Comparison of ENCODE assay signal across 9 mouse cellular contexts in genomic region chr9:21165952-21166451, GRCm38 (mm10). TPM values are rescaled to one million over a fixed set of nuclear protein-coding genes. Genes with fewer than 3 reads are reported as not detected.
A peak's percentile ranks its signal among the peaks of the same experiment; 100 is the strongest.
DNase-seq lines count a peak whose midpoint lies in the region; ATAC-seq lines count a peak whose summit lies in the region.
"Had no signal": no experiment of that assay in that cellular context is flagged by ENCODE, and none has a peak within 500 bp of the region (broad histone marks: within the 10 kb centered on the region; RNA-seq: fewer than 3 reads in every experiment).

No protein-coding gene starts in this region.

- no peaks in the 10 kb centered on the region for H3K9me3 ChIP-seq in embryonic facial prominence, embryonic 13.5 days
- H3K9me3 ChIP-seq in hindbrain, embryonic 12.5 days (replicated peaks), result no peaks in the 10 kb centered on the region
- H3K9me3 ChIP-seq in limb, embryonic 12.5 days, result no peaks in the 10 kb centered on the region

- peaks cover 59% of the 10 kb centered on the region for H3K27me3 ChIP-seq in embryonic facial prominence, embryonic 13.5 days
- H3K27me3 ChIP-seq in hindbrain, embryonic 12.5 days, result peaks cover 64% of the 10 kb centered on the region
- H3K27me3 ChIP-seq in limb, embryonic 12.5 days, result peaks cover 63% of the 10 kb centered on the region
- H3K27me3 ChIP-seq: CH12.LX had no signal

- peak; percentile 66 to 83 for DNase-seq in cerebellum, postnatal 10 days
- DNase-seq in cerebellum, adult 11-12 months, result no peak
- peak; percentile 81 to 82 for DNase-seq in B cell, adult 2 months
- peak; percentile 73 for DNase-seq in naive thymus-derived CD4-positive, alpha-beta T cell, adult 2 months (ENCODE audit: low read depth)
- peak; percentile 49 to 52 for DNase-seq in thymus, postnatal 36 days

- H3K36me3 ChIP-seq in embryonic facial prominence, embryonic 13.5 days, result no peaks in the 10 kb centered on the region
- no peaks in the 10 kb centered on the region for H3K36me3 ChIP-seq in hindbrain, embryonic 12.5 days
- H3K36me3 ChIP-seq in limb, embryonic 12.5 days, result no peaks in the 10 kb centered on the region

- ATAC-seq in embryonic facial prominence, embryonic 13.5 days (ENCODE audit: insufficient number of reproducible peaks, insufficient read depth, low FRiP score, low TSS enrichment, low read depth), result 0 out of 2 replicates have a peak, but pooled peaks have one; percentile 0
- ATAC-seq in hindbrain, embryonic 12.5 days (ENCODE audit: low FRiP score), result no peak
- no peak for ATAC-seq in limb, embryonic 12.5 days (ENCODE audit: insufficient number of reproducible peaks, insufficient read depth, low FRiP score, low TSS enrichment, low read depth)

- H3K4me1 ChIP-seq in embryonic facial prominence, embryonic 13.5 days, result peaks cover 55% of the 10 kb centered on the region
- H3K4me1 ChIP-seq in hindbrain, embryonic 12.5 days, result peaks cover 30% of the 10 kb centered on the region
- peaks cover 53% of the 10 kb centered on the region for H3K4me1 ChIP-seq in limb, embryonic 12.5 days (replicated peaks)

- H3K9ac ChIP-seq in embryonic facial prominence, embryonic 13.5 days, result peak overlapping the region; percentile 72
- H3K9ac ChIP-seq in hindbrain, embryonic 12.5 days, result peak overlapping the region; percentile 38; the same call in 1 of the 2 replicates
- H3K9ac ChIP-seq in limb, embryonic 12.5 days (replicated peaks), result peak overlapping the region; percentile 50

- under 1% methylated on average over 46 of the region's 47 CpGs for WGBS in embryonic facial prominence, embryonic 13.5 days
- WGBS in hindbrain, embryonic 12.5 days, result 1% methylated on average over 47 of the region's 47 CpGs
- WGBS in limb, embryonic 12.5 days, result 1% methylated on average over 47 of the region's 47 CpGs

- H3K4me3 ChIP-seq in embryonic facial prominence, embryonic 13.5 days, result peak overlapping the region; percentile 60
- peak overlapping the region; percentile 43 for H3K4me3 ChIP-seq in hindbrain, embryonic 12.5 days
- peak overlapping the region; percentile 53 for H3K4me3 ChIP-seq in limb, embryonic 12.5 days (replicated peaks)

- H3K4me2 ChIP-seq in embryonic facial prominence, embryonic 13.5 days, result peak overlapping the region; percentile 98
- H3K4me2 ChIP-seq in hindbrain, embryonic 12.5 days (replicated peaks), result peak overlapping the region; percentile 75
- H3K4me2 ChIP-seq in limb, embryonic 12.5 days, result peak overlapping the region; percentile 91

- H3K27ac ChIP-seq in embryonic facial prominence, embryonic 13.5 days, result no peak overlapping the region
- H3K27ac ChIP-seq in hindbrain, embryonic 12.5 days, result no peak overlapping the region; the same call in 1 of the 2 replicates
- H3K27ac ChIP-seq in limb, embryonic 12.5 days, result no peak overlapping the region

RNA-seq across cellular contexts. Expression of gene Pde4a, which starts 0.5 kb away (rescaled TPM):
- polyA plus RNA-seq in embryonic facial prominence, embryonic 13.5 days (2015; fragmentation: Nextera tagmentation; extraction: Ambion mirVana), result 4.9 and 6.1 TPM in 2 replicates
- 11.4 and 11.7 TPM in 2 replicates for polyA plus RNA-seq in hindbrain, embryonic 12.5 days (2016; fragmentation: Nextera tagmentation; extraction: Ambion mirVana)
- 4.8 and 5.6 TPM in 2 replicates for polyA plus RNA-seq in limb, embryonic 12.5 days (2016; fragmentation: Nextera tagmentation; extraction: Ambion mirVana)

RNA-seq across cellular contexts. Expression of gene Cdc37, which starts 16.2 kb away (rescaled TPM):
- 328 and 359 TPM in 2 replicates for polyA plus RNA-seq in embryonic facial prominence, embryonic 13.5 days (2015; fragmentation: Nextera tagmentation; extraction: Ambion mirVana)
- 271 and 274 TPM in 2 replicates for polyA plus RNA-seq in hindbrain, embryonic 12.5 days (2016; fragmentation: Nextera tagmentation; extraction: Ambion mirVana)
- polyA plus RNA-seq in limb, embryonic 12.5 days (2016; fragmentation: Nextera tagmentation; extraction: Ambion mirVana), result 338 and 357 TPM in 2 replicates

RNA-seq across cellular contexts. Expression of gene Tyk2, which starts 35.0 kb away (rescaled TPM):
- polyA plus RNA-seq in embryonic facial prominence, embryonic 13.5 days (2015; fragmentation: Nextera tagmentation; extraction: Ambion mirVana), result 14.1 and 14.4 TPM in 2 replicates
- polyA plus RNA-seq in hindbrain, embryonic 12.5 days (2016; fragmentation: Nextera tagmentation; extraction: Ambion mirVana), result 16.3 and 18.1 TPM in 2 replicates
- polyA plus RNA-seq in limb, embryonic 12.5 days (2016; fragmentation: Nextera tagmentation; extraction: Ambion mirVana), result 15.0 and 16.1 TPM in 2 replicates
